Mouse (Mus musculus) kidney, embryonic 16.5 days (tissue): Measurements from ENCODE around the gene Sema6c. TPM values are rescaled to one million over a fixed set of nuclear protein-coding genes. Genes with fewer than 3 reads are reported as not detected.

Experiments used
- ATAC-seq: fragments of 200-750 bp; cut with Nextera tagmentation; 2 replicates; pipeline ENCODE4 v1.8.0; 2017; ENCODE audit warnings: moderate TSS enrichment; ENCODE audit not compliant: low FRiP score, low TSS enrichment
- H3K27ac ChIP-seq: fragments of 300-500 bp; sonication (generic); 2 replicates; pipeline ENCODE4 v1.5.1; 2014; ENCODE audit warnings: low read length
- H3K27me3 ChIP-seq: fragments of 300-500 bp; sonication (generic); 2 replicates; pipeline ENCODE4 v1.6.1; 2014; ENCODE audit warnings: low read length, control low read depth, mixed read lengths; ENCODE audit not compliant: insufficient read depth
- H3K36me3 ChIP-seq: fragments of 300-500 bp; sonication (generic); 2 replicates; pipeline ENCODE4 v1.6.1; 2014; ENCODE audit warnings: low read length, control low read depth, mixed read lengths; ENCODE audit not compliant: insufficient read depth
- H3K4me1 ChIP-seq: fragments of 300-500 bp; sonication (generic); 2 replicates; pipeline ENCODE4 v1.6.1; 2014; ENCODE audit warnings: low read length, control low read depth, mixed read lengths; ENCODE audit not compliant: insufficient read depth
- H3K4me2 ChIP-seq: fragments of 300-500 bp; sonication (generic); replicated peaks from 2 replicates; pipeline ENCODE4 v1.6.1; 2014; ENCODE audit warnings: low read depth, low read length
- H3K4me3 ChIP-seq: fragments of 300-500 bp; sonication (generic); 2 replicates; pipeline ENCODE4 v1.5.1; 2014; ENCODE audit warnings: mild to moderate bottlenecking, low read length
- H3K9ac ChIP-seq: fragments of 300-500 bp; sonication (generic); replicated peaks from 2 replicates; pipeline ENCODE4 v1.6.1; 2014; ENCODE audit warnings: low read length
- H3K9me3 ChIP-seq: fragments of 300-500 bp; sonication (generic); 2 replicates; pipeline ENCODE4 v1.6.1; 2016; ENCODE audit warnings: low read length, control low read depth
- WGBS: fragments of 180-500 bp; shearing (Covaris S2); extraction: QIAGEN DNeasy Blood & Tissue Kit; methylation state at CpG from one replicate; pipeline ENCODE4 v1.1.7; 2014; 5-methylcytosine and 5-hydroxymethylcytosine counted together
- microRNA-seq: library from miRNA; unstranded; fragments of <30 nt; microRNA quantifications from one replicate; pipeline ENCODE4, GENCODE M21; 2016
- polyA plus RNA-seq: library from polyadenylated mRNA; unstranded; fragments of >200 nt; fragmentation: Nextera tagmentation; extraction: Ambion mirVana; gene quantifications from 2 replicates; pipeline ENCODE4 v1.2.1, GENCODE M21; 2015

Gene Sema6c
- polyA plus RNA-seq, 1 experiment from 2014 or later = 3.0 TPM

DNA sequence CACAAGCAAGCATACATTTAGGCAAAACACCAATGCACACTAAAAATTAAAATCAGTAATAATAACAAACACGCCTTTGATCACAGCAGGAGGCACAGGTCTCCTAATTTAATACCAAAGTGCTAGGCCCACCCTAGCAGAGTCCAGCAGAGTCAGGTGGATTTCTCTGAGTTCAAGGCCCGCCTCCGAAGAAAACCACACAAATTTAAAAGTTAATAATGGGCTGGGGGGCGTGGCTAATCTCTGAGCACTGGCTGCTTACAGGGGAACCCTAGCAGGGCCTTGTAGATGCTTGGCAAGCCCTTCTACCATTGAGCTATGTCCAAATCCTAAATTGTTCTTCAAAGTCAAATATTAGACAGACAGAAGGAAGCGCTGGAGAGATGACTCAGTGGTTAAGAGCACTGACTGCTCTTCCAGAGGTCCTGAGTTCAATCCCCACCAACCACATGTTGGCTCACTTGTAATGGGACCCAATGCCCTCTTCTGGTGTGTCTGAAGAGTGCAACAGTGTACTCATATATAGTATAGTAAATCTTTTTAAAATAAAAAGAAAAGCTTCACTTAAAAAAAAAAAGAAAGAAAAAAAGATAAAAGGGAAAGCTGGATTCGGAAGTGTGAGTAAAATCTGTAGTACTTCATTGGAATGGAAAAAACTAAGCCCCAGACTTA lies 58.3 kb downstream of the Sema6c start:
- WGBS = 82% methylated on average over 6 of the region's 6 CpGs
- Histone ChIP-seq H3K9me3 (no peaks in the 10 kb centered on the region), H3K4me1 (peaks cover 14% of the 10 kb centered on the region), H3K36me3 (peaks cover 43% of the 10 kb centered on the region), H3K4me3 (peak overlapping the region; percentile 87), H3K9ac (peak overlapping the region; percentile 99), H3K27me3 (no peaks in the 10 kb centered on the region), H3K4me2 (peak overlapping the region; percentile 77), H3K27ac (peak overlapping the region; percentile 100)
- no peak for ATAC-seq

DNA sequence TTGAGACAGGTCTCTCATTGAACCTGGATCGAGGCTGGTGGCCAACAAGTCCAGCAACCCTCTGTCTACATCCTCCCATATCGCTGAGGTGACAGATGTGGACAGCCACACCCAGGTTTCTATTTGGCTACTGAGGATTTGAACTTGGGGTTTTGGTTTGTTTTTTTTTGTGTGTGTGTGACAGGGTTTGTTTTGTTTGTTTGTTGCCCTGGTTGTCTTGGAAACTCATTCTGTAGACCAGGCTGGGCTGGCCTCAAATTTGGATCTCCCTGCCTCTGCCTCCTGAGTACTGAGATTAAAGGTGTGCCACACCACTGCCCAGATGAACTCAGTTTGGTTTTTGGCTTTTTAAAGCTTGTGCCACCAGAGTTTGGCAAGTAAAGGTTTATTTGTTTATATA lies 62.8 kb downstream of the Sema6c start:
- no peak for ATAC-seq
- Histone ChIP-seq H3K4me3 (no peak overlapping the region), H3K27ac (no peak overlapping the region), H3K27me3 (no peaks in the 10 kb centered on the region), H3K4me2 (no peak overlapping the region), H3K9ac (no peak overlapping the region), H3K4me1 (peaks cover 21% of the 10 kb centered on the region), H3K36me3 (peaks cover 51% of the 10 kb centered on the region), H3K9me3 (no peaks in the 10 kb centered on the region)
- 85% methylated on average over 2 of the region's 2 CpGs for WGBS

Small RNA genes lying within 50 kb of the gene (microRNA-seq; reads per million reads assigned to microRNA genes)
- not detected for gene Mir8099-1

Other genes starting within 250 kb of the Sema6c start
- 88.7 and 105 TPM in 2 replicates for gene Selenbp1, start 227.4 kb upstream of the Sema6c start, polyA plus RNA-seq
- gene Rfx5, start 206.4 kb upstream of the Sema6c start, polyA plus RNA-seq = 10.0 and 10.5 TPM in 2 replicates
- gene Pi4kb, start 185.7 kb upstream of the Sema6c start, polyA plus RNA-seq = 25.0 and 30.3 TPM in 2 replicates
- gene Zfp687, start 145.0 kb upstream of the Sema6c start, polyA plus RNA-seq = 28.8 and 32.9 TPM in 2 replicates
- 279 and 281 TPM in 2 replicates for gene Psmd4, start 117.8 kb upstream of the Sema6c start, polyA plus RNA-seq
- 24.0 and 24.7 TPM in 2 replicates for gene Pip5k1a, start 53.5 kb upstream of the Sema6c start, polyA plus RNA-seq
- 184 and 185 TPM in 2 replicates for gene Vps72, start 49.4 kb upstream of the Sema6c start, polyA plus RNA-seq
- 0.84 and 1.6 TPM in 2 replicates for gene Tmod4, start 36.0 kb upstream of the Sema6c start, polyA plus RNA-seq
- 71.6 and 79.0 TPM in 2 replicates for gene Scnm1, start 26.4 kb upstream of the Sema6c start, polyA plus RNA-seq
- 15.3 and 17.3 TPM in 2 replicates for gene Lysmd1, start 26.4 kb upstream of the Sema6c start, polyA plus RNA-seq
- 2.9 and 4.2 TPM in 2 replicates for gene Tnfaip8l2, start 18.1 kb upstream of the Sema6c start, polyA plus RNA-seq
- gene Gabpb2, start 57.5 kb downstream of the Sema6c start, polyA plus RNA-seq = 8.8 and 10.8 TPM in 2 replicates
- 90.3 and 94.4 TPM in 2 replicates for gene Cdc42se1, start 68.3 kb downstream of the Sema6c start, polyA plus RNA-seq
- gene Mllt11, start 71.7 kb downstream of the Sema6c start, polyA plus RNA-seq = 14.0 and 16.6 TPM in 2 replicates
- 0.53 and 0.55 TPM in 2 replicates for gene Gm128, start 81.1 kb downstream of the Sema6c start, polyA plus RNA-seq
- gene Bnipl, start 90.7 kb downstream of the Sema6c start, polyA plus RNA-seq = 0.41 and 0.82 TPM in 2 replicates
- gene Mindy1, start 120.9 kb downstream of the Sema6c start, polyA plus RNA-seq = 55.8 and 57.0 TPM in 2 replicates
- 25.8 and 27.4 TPM in 2 replicates for gene Prune1, start 121.6 kb downstream of the Sema6c start, polyA plus RNA-seq
- gene Anxa9, start 146.7 kb downstream of the Sema6c start, polyA plus RNA-seq = 8.6 and 9.4 TPM in 2 replicates
- 208 and 209 TPM in 2 replicates for gene Cers2, start 154.3 kb downstream of the Sema6c start, polyA plus RNA-seq
- 45.5 and 46.7 TPM in 2 replicates for gene Setdb1, start 196.7 kb downstream of the Sema6c start, polyA plus RNA-seq
- gene 4930558C23Rik, start 242.4 kb downstream of the Sema6c start, polyA plus RNA-seq = 0.52 TPM in 1 of 2 replicates, not detected in the other